Mouse (Mus musculus) adrenal gland, adult 10 weeks (tissue): ENCODE results near the gene Ccdc154. TPM values are rescaled to one million over a fixed set of nuclear protein-coding genes. Genes with fewer than 3 reads are reported as not detected.

Source experiments
- polyA plus RNA-seq: library from polyadenylated mRNA; stranded (reverse); fragments of 350-450 nt; fragmentation: Illumina TruSeq; extraction: RNeasy Lipid Tissue Mini Kit (QIAGEN cat#74804); gene quantifications from one replicate; pipeline ENCODE4 v1.2.3, GENCODE M21; 2014; ENCODE audit warnings: low read depth, low replicate concordance

The Ccdc154 gene
- polyA plus RNA-seq, result not detected

GRCm38 (mm10) chr17:25162161-25162560, at the start of gene Ccdc154:
Gene Ccdc154 (plus strand): TSS chr17:25162461.

GRCm38 (mm10) chr17:25115664-25116432, 46.4 kb upstream of the Ccdc154 start, which contains the start of gene Telo2:
Gene Telo2 (minus strand): TSS chr17:25115967.

GRCm38 (mm10) chr17:25120406-25120805, 41.9 kb upstream of the Ccdc154 start, which contains the start of gene Ptx4:
Gene Ptx4 (plus strand): TSS chr17:25120760.

GRCm38 (mm10) chr17:25133275-25133698, 29.0 kb upstream of the Ccdc154 start, which contains the start of gene Clcn7:
Gene Clcn7 (plus strand): TSS chr17:25133391.

GRCm38 (mm10) chr17:25175411-25175810, 13.2 kb downstream of the Ccdc154 start, which contains the start of gene Gm38655:
Gene Gm38655 (minus strand): TSS chr17:25175471.

GRCm38 (mm10) chr17:25184129-25184691, 21.9 kb downstream of the Ccdc154 start, which contains the start of gene BC003965:
Gene BC003965 (plus strand): TSS chr17:25184554.

GRCm38 (mm10) chr17:25188150-25189031, 26.1 kb downstream of the Ccdc154 start, which contains the start of gene Unkl:
Gene Unkl (plus strand): TSS chr17:25188397.

Other genes with a start within 250 kb of the Ccdc154 start
- gene Mapk8ip3, start 225.5 kb upstream of the Ccdc154 start, polyA plus RNA-seq, result 11.4 TPM
- gene Jpt2, start 201.8 kb upstream of the Ccdc154 start, polyA plus RNA-seq, result 27.1 TPM
- gene Cramp1l, start 146.7 kb upstream of the Ccdc154 start, polyA plus RNA-seq, result 8.4 TPM
- 19.1 TPM for gene Ift140, start 146.4 kb upstream of the Ccdc154 start, polyA plus RNA-seq
- gene Tmem204, start 78.9 kb upstream of the Ccdc154 start, polyA plus RNA-seq, result 16.2 TPM
- 0.93 TPM for gene Telo2, start 46.5 kb upstream of the Ccdc154 start, polyA plus RNA-seq
- gene Ptx4, start 41.7 kb upstream of the Ccdc154 start, polyA plus RNA-seq, result not detected
- gene Clcn7, start 29.1 kb upstream of the Ccdc154 start, polyA plus RNA-seq, result 5.0 TPM
- not detected for gene Gm38655, start 13.0 kb downstream of the Ccdc154 start, polyA plus RNA-seq
- 26.4 TPM for gene BC003965, start 22.1 kb downstream of the Ccdc154 start, polyA plus RNA-seq
- 20.4 TPM for gene Unkl, start 25.9 kb downstream of the Ccdc154 start, polyA plus RNA-seq
- 16.7 TPM for gene Gnptg, start 77.7 kb downstream of the Ccdc154 start, polyA plus RNA-seq
- 5.5 TPM for gene Tsr3, start 77.7 kb downstream of the Ccdc154 start, polyA plus RNA-seq
- gene Baiap3, start 93.9 kb downstream of the Ccdc154 start, polyA plus RNA-seq, result 1.1 TPM
- 280 TPM for gene Ube2i, start 112.2 kb downstream of the Ccdc154 start, polyA plus RNA-seq
- gene Prss34, start 135.9 kb downstream of the Ccdc154 start, polyA plus RNA-seq, result not detected
- gene Prss28, start 146.2 kb downstream of the Ccdc154 start, polyA plus RNA-seq, result not detected
- not detected for gene Prss29, start 156.2 kb downstream of the Ccdc154 start, polyA plus RNA-seq
- gene Tpsab1, start 183.1 kb downstream of the Ccdc154 start, polyA plus RNA-seq, result not detected
- gene Tpsb2, start 203.8 kb downstream of the Ccdc154 start, polyA plus RNA-seq, result not detected
- not detected for gene Tpsg1, start 206.8 kb downstream of the Ccdc154 start, polyA plus RNA-seq